Mouse (Mus musculus): Measurements from ENCODE around the gene Unc5c. TPM values are rescaled to one million over a fixed set of nuclear protein-coding genes. Genes with fewer than 3 reads are reported as not detected.
A peak's percentile ranks its signal among the peaks of the same experiment; 100 is the strongest.

Unc5c gene
- total and polyA plus RNA-seq, 3 experiments, result not detected

GRCm38 (mm10) chr3:141819331-141819941, 354.4 kb downstream of the Unc5c start:
- no peaks in the 10 kb centered on the region for H3K36me3 ChIP-seq (replicated peaks in 1 of 2; ENCODE audit: control insufficient read depth in 1 of 2, insufficient read depth in 1 of 2, low read length in 1 of 2)
- H3K79me2 ChIP-seq (replicated peaks; ENCODE audit: control insufficient read depth, extremely low read depth, insufficient read depth, poor library complexity, severe bottlenecking), result no peaks in the 10 kb centered on the region
- H3K27ac ChIP-seq (ENCODE audit: insufficient read depth, low read depth), result no peak overlapping the region
- H3K4me3 ChIP-seq (replicated peaks in 1 of 3; ENCODE audit: low read depth in 2 of 3, low read length in 2 of 3, poor library complexity in 1 of 3), result no peak overlapping the region
- in situ Hi-C loops (cut with MboI; ENCODE audit: low pct_ligation_motif_present, low pct_unique_long_range_greater_than_20kb, low sequenced_read_pairs), result no loop called here
- no peak for TF ChIP-seq JUND (conservative IDR thresholded peaks at IDR 0.05; ENCODE audit: low read depth, low read length)
- peak; percentile 29; the same call in 1 of the 2 replicates for TF ChIP-seq BHLHE40 (IDR thresholded peaks at IDR 0.05; ENCODE audit: low read depth, low read length)
- dilution Hi-C loops (cut with MboI; ENCODE audit: extremely low pct_ligation_motif_present, extremely low pct_unique_long_range_greater_than_20kb, low sequenced_read_pairs), result no loop called here
- no peak overlapping the region for H3K4me2 ChIP-seq (ENCODE audit: insufficient read depth, low read depth, poor library complexity, severe bottlenecking)
- no peaks in the 10 kb centered on the region for H3K9me3 ChIP-seq (replicated peaks; ENCODE audit: low read length)
- H3K9ac ChIP-seq (ENCODE audit: insufficient read depth, low read depth), result no peak overlapping the region
- H3K27me3 ChIP-seq (replicated peaks), result no peaks in the 10 kb centered on the region
- no peak for DNase-seq (ENCODE audit: extremely low read depth)
- no peaks in the 10 kb centered on the region for H3K4me1 ChIP-seq (ENCODE audit: control insufficient read depth in 1 of 2, insufficient read depth in 2 of 2)

GRCm38 (mm10) chr3:141828301-141828700, 363.3 kb downstream of the Unc5c start:
- no peak for DNase-seq (ENCODE audit: extremely low read depth)
- no peak overlapping the region for H3K9ac ChIP-seq (ENCODE audit: insufficient read depth, low read depth)
- no peaks in the 10 kb centered on the region for H3K79me2 ChIP-seq (replicated peaks; ENCODE audit: control insufficient read depth, extremely low read depth, insufficient read depth, poor library complexity, severe bottlenecking)
- H3K27me3 ChIP-seq (replicated peaks), result no peaks in the 10 kb centered on the region
- TF ChIP-seq RCOR1 (conservative IDR thresholded peaks at IDR 0.05; ENCODE audit: low read depth, low read length), result no peak
- TF ChIP-seq USF1 (IDR thresholded peaks at IDR 0.05; ENCODE audit: low read depth, low read length), result no peak
- TF ChIP-seq IRF4 (IDR thresholded peaks at IDR 0.05; ENCODE audit: low read depth, low read length), result no peak
- TF ChIP-seq JUN (IDR thresholded peaks at IDR 0.05; ENCODE audit: insufficient read depth, low read depth, low read length), result no peak
- no peak for TF ChIP-seq GABPA (IDR thresholded peaks at IDR 0.05; ENCODE audit: insufficient replicate concordance, low read depth, low read length)
- TF ChIP-seq E2F4 (IDR thresholded peaks at IDR 0.05; ENCODE audit: insufficient replicate concordance, low read depth, low read length), result no peak
- no peak for TF ChIP-seq BHLHE40 (IDR thresholded peaks at IDR 0.05; ENCODE audit: low read depth, low read length)
- no peak for TF ChIP-seq MYC (IDR thresholded peaks at IDR 0.05; ENCODE audit: low read depth, low read length)
- no peak for TF ChIP-seq ZC3H11A (IDR thresholded peaks at IDR 0.05; ENCODE audit: low read depth, low read length)
- no peak for TF ChIP-seq MAX (IDR thresholded peaks at IDR 0.05; ENCODE audit: low read length)
- TF ChIP-seq MAZ (IDR thresholded peaks at IDR 0.05; ENCODE audit: low read depth, low read length), result no peak
- TF ChIP-seq ETS1 (conservative IDR thresholded peaks at IDR 0.05; ENCODE audit: low read depth, low read length), result no peak
- TF ChIP-seq JUND (conservative IDR thresholded peaks at IDR 0.05; ENCODE audit: low read depth, low read length), result no peak
- TF ChIP-seq POLR2A (IDR thresholded peaks at IDR 0.05; ENCODE audit: low read depth, low read length), result no peak
- no peak for TF ChIP-seq CHD1 (IDR thresholded peaks at IDR 0.05; ENCODE audit: low read depth, low read length)
- no peak for TF ChIP-seq MXI1 (IDR thresholded peaks at IDR 0.05; ENCODE audit: low read depth, low read length)
- TF ChIP-seq RAD21 (IDR thresholded peaks at IDR 0.05; ENCODE audit: low read depth, low read length), result no peak
- no peak for TF ChIP-seq MEF2A (IDR thresholded peaks at IDR 0.05; ENCODE audit: borderline replicate concordance, low read depth, low read length)
- in situ Hi-C loops (cut with MboI; ENCODE audit: low pct_ligation_motif_present, low pct_unique_long_range_greater_than_20kb, low sequenced_read_pairs) (loop anchor here (25.0 kb wide), 1 partner anchor 366 kb away; the partner anchor contains the start of gene Unc5c), dilution Hi-C loops (cut with MboI; ENCODE audit: extremely low pct_ligation_motif_present, extremely low pct_unique_long_range_greater_than_20kb, low sequenced_read_pairs) (no loop called here)
- H3K9me3 ChIP-seq (replicated peaks; ENCODE audit: low read length), result no peaks in the 10 kb centered on the region
- H3K36me3 ChIP-seq (replicated peaks in 1 of 2; ENCODE audit: control insufficient read depth in 1 of 2, insufficient read depth in 1 of 2, low read length in 1 of 2), result no peaks in the 10 kb centered on the region
- no peak overlapping the region for H3K27ac ChIP-seq (ENCODE audit: insufficient read depth, low read depth)
- H3K4me2 ChIP-seq (ENCODE audit: insufficient read depth, low read depth, poor library complexity, severe bottlenecking), result no peak overlapping the region
- no peaks in the 10 kb centered on the region for H3K4me1 ChIP-seq (ENCODE audit: control insufficient read depth in 1 of 2, insufficient read depth in 2 of 2)
- no peak overlapping the region for H3K4me3 ChIP-seq (replicated peaks in 1 of 3; ENCODE audit: low read depth in 2 of 3, low read length in 2 of 3, poor library complexity in 1 of 3)

All from CH12.LX (cell line).